Mouse (Mus musculus): ENCODE data around the gene Atxn7l1. TPM values are rescaled to one million over a fixed set of nuclear protein-coding genes. Genes with fewer than 3 reads are reported as not detected.

Atxn7l1 gene
- total RNA-seq, 2 experiments from 2014 or later, result 26.5 to 29.5 TPM

GRCm38 (mm10) chr12:33225978-33226377 lies 78.5 kb downstream of the Atxn7l1 start:
- no peak for DNase-seq

DNA sequence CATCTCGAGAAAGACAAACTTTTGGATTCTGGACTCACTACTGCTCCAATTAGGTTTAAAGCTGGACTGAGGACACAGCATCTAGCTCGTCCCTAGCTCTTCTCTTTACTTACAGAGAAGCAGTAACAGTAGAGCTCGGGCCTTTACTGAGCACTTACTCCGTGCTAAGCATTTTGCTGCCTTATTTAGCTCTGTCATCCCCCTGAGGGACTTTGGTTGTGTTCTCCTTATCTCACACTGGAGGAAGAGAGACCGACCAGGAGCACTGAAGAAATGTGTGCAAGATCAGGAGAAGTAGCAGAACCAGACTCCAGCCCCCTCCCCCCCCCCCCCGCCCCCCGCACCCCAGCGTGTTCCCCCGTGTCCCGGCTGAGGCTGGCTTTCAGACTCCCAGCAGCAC lies 79.1 kb downstream of the Atxn7l1 start:
- DNase-seq, result no peak

DNA sequence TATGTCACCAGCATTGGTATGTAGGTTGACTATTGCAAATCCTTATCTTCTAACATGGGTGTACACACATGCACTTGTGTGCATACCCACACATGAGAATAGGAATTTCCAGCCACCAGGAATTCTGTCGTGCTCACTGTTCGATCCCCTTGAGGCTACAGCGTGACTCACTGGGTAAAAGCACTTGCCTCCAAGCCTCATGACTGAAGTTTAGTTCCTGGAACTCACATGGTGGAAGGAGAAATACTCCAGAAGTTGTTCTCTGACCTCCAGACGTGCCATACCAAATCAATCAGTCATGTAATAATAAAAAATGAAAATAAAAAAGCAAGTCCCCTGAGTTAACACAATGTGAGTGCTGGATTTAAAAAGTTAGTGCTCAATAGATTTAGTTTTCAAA lies 87.8 kb downstream of the Atxn7l1 start:
- DNase-seq, result no peak

DNA sequence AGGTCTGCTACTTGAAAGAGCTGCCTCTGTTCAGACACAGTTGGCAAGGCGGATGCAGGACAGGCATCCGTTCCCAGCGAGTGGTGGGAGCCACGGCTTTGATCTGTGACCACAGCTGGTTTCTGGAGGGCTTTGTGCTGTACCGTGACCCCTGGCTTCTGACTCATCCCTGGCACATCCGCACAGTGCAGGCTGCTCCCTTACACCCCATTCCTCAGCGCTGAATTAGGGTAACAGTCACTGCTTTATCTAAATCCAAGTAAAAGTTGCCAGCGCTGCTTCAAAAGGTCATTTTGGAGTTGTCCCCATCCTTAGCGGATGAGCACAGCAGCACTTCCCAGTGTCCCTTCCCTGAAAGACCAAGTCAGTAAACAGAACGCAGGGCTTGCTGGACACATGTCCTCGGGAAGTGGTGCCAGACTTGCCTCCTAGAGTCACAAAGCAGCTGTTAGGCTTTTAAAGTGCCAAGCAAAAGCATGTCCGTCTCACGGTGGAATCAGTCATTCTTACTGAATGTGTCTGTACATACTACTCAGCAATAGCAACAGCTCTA lies 88.4 kb downstream of the Atxn7l1 start:
- peak; percentile 81 to 86 for DNase-seq

- peak in 1 of 2 experiments; percentile 33 for DNase-seq
These were observed 89.0 kb downstream of the Atxn7l1 start for GRCm38 (mm10) chr12:33236344-33237049.

GRCm38 (mm10) chr12:33237108-33237507 lies 89.6 kb downstream of the Atxn7l1 start:
- no peak for DNase-seq

GRCm38 (mm10) chr12:33242679-33243078 lies 95.2 kb downstream of the Atxn7l1 start:
- no peak for DNase-seq

GRCm38 (mm10) chr12:33244132-33244875 lies 96.8 kb downstream of the Atxn7l1 start:
- no peak for DNase-seq

DNA sequence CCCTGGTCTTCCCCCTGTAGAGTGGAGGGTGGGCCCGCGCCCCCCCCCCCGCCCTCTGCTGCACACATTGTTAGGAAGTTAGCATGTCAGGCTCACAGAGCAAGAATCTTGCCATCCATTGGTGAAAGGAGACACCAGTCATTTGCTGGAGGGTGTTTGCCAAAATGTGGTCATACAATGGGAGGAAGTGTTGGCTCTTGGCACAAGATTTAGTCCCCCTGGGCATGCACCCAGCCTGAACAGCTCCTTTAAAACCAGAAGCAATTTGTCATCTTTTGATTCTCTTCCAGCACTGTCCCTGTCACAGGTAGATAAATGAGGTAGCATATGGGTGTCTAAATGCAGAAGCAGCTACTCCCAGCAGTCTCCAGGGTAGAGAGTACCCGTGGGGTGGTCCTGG lies 98.0 kb downstream of the Atxn7l1 start:
- DNase-seq, result peak; percentile 21 to 61

DNA sequence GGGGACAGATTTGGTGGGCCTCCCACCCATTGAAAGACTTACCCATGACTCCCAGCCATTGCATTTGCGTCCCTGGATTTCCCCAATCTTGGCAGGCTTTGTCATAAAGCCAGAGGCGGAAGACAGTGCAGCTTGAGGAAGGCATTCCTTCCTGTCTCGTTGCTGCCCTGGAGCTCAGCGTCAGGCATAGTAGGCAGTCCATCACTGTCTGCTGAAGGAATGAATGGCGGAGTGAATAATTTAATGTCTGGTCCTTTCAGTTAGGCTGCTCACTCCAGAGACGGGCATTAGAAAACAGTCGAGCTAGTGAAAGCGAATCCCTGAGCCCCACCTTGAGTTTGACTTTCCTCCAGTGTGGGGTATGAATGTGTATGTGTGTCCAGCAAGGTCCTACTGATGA lies 99.4 kb downstream of the Atxn7l1 start:
- DNase-seq, result no peak

DNA sequence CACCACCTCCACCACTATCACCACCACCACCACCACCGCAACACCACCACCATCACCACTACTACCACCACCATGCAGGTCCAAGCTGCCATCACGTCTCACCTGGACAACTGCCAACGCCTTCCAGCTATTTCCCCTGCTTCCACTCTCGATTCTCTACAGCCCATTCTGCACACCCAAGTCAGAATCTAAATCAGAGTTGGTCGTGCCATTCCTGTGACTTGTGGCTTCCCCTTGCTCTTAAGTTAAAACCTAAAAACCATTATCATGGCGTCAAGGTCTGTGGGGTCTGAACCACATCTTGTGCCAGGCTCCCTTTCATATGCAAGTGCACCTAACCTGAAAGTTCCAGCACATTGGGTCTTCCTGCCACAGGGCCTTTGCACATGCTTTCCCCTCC lies 102.7 kb downstream of the Atxn7l1 start:
- no peak for DNase-seq

DNA sequence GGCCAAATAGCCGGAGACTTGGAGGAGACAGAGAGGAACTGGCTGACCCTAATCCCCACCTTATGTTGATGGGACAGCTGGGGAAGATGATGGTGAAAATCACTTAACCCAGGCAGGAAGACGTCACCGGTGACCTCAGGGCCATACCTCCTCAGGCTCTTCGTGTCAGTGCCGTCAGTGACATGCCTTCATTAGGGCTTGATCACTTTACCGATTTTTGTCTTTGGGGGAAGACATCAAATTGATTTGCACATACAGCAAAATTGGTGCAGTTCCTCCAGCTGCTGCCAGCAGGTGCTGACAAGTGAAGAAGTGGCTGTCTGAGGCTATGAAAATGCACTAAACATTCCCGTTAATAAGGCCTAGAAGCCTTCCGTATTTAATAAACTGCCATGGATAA lies 103.9 kb downstream of the Atxn7l1 start:
- DNase-seq, result no peak

DNA sequence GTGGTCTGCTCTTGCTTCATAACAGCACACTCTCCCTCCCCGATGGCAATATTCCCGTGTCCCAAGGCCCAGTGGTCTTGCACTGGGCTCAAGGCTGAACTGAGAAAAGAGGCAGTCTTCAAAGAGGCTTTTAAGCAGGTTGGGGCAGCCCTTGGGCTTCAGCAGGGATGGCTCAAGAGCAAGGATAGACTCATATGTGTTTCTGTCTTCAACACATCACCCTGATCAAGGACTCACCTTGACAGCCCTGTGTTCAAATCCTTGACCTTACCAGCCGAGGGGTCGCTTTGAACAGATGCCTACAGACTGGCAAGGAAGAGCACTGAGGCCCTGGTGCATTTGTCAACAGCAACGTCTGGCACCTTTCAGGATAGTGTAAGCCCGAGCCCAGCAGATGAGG lies 105.1 kb downstream of the Atxn7l1 start:
- peak; percentile 14 to 45 for DNase-seq

DNA sequence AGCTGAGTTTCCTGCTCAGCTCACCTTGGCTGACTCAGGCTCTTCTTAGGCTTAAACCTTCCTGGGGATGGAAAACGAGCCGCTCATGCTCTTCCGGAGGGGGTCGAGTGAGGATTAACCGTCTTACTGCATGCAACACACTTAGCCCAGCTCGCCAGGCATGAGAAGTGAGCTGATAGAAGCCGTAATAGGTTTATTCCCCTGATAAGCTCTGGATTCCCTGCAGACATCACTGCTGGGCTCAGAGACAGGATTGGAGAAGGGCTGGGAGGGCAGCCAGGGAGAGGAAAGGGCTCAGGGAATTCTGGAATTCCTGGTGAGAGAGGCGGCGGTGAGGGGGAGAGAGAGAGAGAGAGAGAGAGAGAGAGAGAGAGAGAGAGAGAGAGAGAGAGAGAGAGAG lies 105.7 kb downstream of the Atxn7l1 start:
- no peak for DNase-seq

DNA sequence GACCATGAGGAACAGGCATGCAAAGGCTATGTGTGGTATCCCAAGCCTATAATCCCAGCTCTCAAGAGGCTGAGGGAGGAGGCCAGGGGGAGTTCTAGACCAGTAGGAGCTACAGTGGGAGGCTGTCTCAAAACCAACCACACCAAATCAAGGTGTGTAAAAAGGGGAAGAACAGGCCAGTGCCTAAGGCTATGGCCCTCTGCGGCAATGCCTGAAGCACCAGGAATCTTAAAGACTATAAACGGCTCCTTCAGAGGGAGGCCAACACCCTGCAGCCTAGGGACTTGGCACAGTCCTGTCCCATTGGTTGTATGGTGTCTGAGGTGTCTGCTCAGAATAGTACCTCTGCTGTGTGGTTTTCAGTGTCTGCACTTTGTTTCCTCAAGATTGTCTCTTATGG lies 107.8 kb downstream of the Atxn7l1 start:
- DNase-seq, result no peak

GRCm38 (mm10) chr12:33256426-33256825 lies 108.9 kb downstream of the Atxn7l1 start:
- DNase-seq, result no peak

DNA sequence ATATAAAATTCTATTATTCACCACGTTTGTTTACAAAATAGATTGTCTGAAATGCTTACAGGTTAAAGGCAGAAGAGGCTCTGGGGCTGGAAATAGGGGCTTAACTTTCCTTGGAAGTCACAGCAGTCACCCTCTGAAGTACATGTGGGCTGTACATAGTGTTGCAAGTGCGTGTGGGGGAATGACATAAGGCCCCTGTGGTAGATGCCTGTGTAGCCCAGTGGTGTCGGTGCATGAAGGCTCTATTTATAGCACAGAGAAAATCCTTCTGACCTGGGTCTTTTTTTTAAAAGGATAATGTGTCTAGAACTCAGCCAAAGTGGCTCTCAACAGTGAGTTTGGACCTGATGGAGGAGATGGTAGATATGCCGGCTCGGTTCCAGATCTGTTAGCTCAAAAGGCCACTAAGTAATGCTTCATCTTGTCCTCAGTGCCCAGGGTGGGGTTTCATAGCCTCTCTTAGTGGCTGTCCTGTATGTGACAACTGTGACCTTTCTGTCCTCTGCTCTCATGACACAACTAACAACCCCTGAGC lies 111.6 kb downstream of the Atxn7l1 start:
- no peak for DNase-seq

GRCm38 (mm10) chr12:33260575-33260974 lies 113.1 kb downstream of the Atxn7l1 start:
- DNase-seq, result no peak

- no peak for DNase-seq
These were observed 118.4 kb downstream of the Atxn7l1 start for GRCm38 (mm10) chr12:33265877-33266276.

DNA sequence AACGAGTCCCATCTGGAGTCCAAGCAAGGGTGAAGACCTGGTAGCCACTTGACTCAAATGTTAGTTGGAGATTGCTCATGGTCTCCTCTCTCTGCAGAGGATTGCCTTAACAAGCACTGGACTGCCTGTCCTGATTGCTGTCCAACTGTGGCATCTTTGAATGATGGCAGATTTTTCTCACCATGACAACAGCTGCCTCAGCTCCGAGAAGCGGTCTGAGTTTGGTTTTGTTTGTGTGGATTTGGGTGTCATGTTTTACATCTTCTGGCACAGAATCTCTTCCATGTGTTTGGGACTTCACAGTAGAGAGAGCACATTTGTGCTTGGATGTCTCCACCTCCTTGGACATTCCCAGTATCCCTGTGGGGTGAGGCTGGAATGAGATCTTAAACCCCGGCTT lies 120.5 kb downstream of the Atxn7l1 start:
- DNase-seq, result no peak

- DNase-seq, result peak; percentile 54
These were observed 122.2 kb downstream of the Atxn7l1 start for GRCm38 (mm10) chr12:33269743-33270142.

DNA sequence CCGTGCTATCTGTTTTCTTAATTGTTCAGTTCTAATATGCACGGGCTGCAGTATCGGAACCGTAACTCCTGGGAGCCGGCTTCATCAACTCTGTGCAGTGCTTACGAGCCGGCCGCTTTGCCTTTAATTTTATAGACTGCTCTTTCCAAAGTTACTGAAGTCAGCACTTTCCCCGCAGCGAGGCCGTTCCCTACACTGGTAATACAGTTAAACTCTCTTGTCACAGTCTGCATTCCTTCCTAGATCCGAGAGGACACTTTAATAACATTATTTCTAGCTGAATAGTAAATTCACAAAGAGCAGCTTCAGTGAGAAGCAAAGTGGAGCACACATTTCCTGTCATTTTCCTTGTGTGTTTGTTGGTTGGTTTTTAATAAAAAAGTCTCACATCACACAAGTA lies 124.4 kb downstream of the Atxn7l1 start:
- DNase-seq, result no peak

- DNase-seq, result no peak
These were observed 124.9 kb downstream of the Atxn7l1 start for GRCm38 (mm10) chr12:33272441-33272840.

Data from adrenal gland, postnatal 36 days (tissue).